Mouse (Mus musculus) forebrain, embryonic 11.5 days (tissue): Measurements from ENCODE around the gene Ttll11. TPM values are rescaled to one million over a fixed set of nuclear protein-coding genes. Genes with fewer than 3 reads are reported as not detected.

Source experiments
- ATAC-seq: fragments of 200-750 bp; cut with Nextera tagmentation; replicated peaks from 2 replicates; pipeline ENCODE4 v1.8.0; 2017; ENCODE audit warnings: moderate TSS enrichment; ENCODE audit not compliant: low FRiP score
- DNase-seq: peaks from one replicate; pipeline ENCODE4 v3.0.0-alpha.2; 2017; ENCODE audit warnings: low spot score
- H3K27ac ChIP-seq: fragments of 300-500 bp; sonication (generic); 2 replicates; pipeline ENCODE4 v1.5.1; 2014; ENCODE audit warnings: low read depth, low read length
- H3K27me3 ChIP-seq: fragments of 300-500 bp; sonication (generic); 2 replicates; pipeline ENCODE4 v1.6.1; 2014; ENCODE audit warnings: mild to moderate bottlenecking, low read length, mixed read lengths; ENCODE audit not compliant: control insufficient read depth, insufficient read depth
- H3K36me3 ChIP-seq: fragments of 300-500 bp; sonication (generic); 2 replicates; pipeline ENCODE4 v1.6.1; 2014; ENCODE audit warnings: mild to moderate bottlenecking, low read length, moderate library complexity, mixed read lengths; ENCODE audit not compliant: control insufficient read depth, insufficient read depth
- H3K4me1 ChIP-seq: fragments of 300-500 bp; sonication (generic); replicated peaks from 2 replicates; pipeline ENCODE4 v1.6.1; 2014; ENCODE audit warnings: low read length, mixed read lengths; ENCODE audit not compliant: control insufficient read depth, insufficient read depth
- H3K4me2 ChIP-seq: fragments of 300-500 bp; sonication (generic); 2 replicates; pipeline ENCODE4 v1.6.1; 2014; ENCODE audit warnings: low read depth, mild to moderate bottlenecking, low read length, moderate library complexity, mixed read lengths; ENCODE audit not compliant: severe bottlenecking
- H3K4me3 ChIP-seq: fragments of 300-500 bp; sonication (generic); 2 replicates; pipeline ENCODE4 v1.5.1; 2014; ENCODE audit warnings: low read depth, low read length
- H3K9ac ChIP-seq: fragments of 300-500 bp; sonication (generic); 2 replicates; pipeline ENCODE4 v1.6.1; 2014; ENCODE audit warnings: low read length
- H3K9me3 ChIP-seq: fragments of 300-500 bp; sonication (generic); 2 replicates; pipeline ENCODE4 v1.6.1; 2016; ENCODE audit warnings: low read length, mixed read lengths; ENCODE audit not compliant: control insufficient read depth
- WGBS: fragments of 180-500 bp; shearing (Covaris S2); extraction: QIAGEN DNeasy Blood & Tissue Kit; methylation state at CpG from one replicate; pipeline ENCODE4 v1.1.7; 2014; 5-methylcytosine and 5-hydroxymethylcytosine counted together
- polyA plus RNA-seq: library from polyadenylated mRNA; unstranded; fragments of >200 nt; fragmentation: Nextera tagmentation; extraction: Ambion mirVana; gene quantifications from 2 replicates; pipeline ENCODE4 v1.2.1, GENCODE M21; 2014

Gene Ttll11
- polyA plus RNA-seq, 1 experiment from 2014 or later, result 2.3 TPM

GRCm38 (mm10) chr2:35838751-35839479 is 140.8 kb downstream of the Ttll11 start:
- Histone ChIP-seq H3K4me1 (peaks cover 6% of the 10 kb centered on the region; the same call in 1 of the 2 replicates), H3K9me3 (peaks cover 9% of the 10 kb centered on the region; the same call in 1 of the 2 replicates), H3K27me3 (no peaks in the 10 kb centered on the region), H3K4me3 (no peak overlapping the region), H3K27ac (no peak overlapping the region), H3K9ac (no peak overlapping the region), H3K36me3 (no peaks in the 10 kb centered on the region), H3K4me2 (no peak overlapping the region)
- DNase-seq (no peak), ATAC-seq (no peak)
- WGBS, result 81% methylated on average over 11 of the region's 11 CpGs

- H3K4me2 ChIP-seq, result no peak overlapping the region
- peaks cover 9% of the 10 kb centered on the region; the same call in 1 of the 2 replicates for H3K9me3 ChIP-seq
- ATAC-seq, result no peak
- DNase-seq, result no peak
- no peak overlapping the region for H3K27ac ChIP-seq
- no peak overlapping the region for H3K9ac ChIP-seq
- H3K36me3 ChIP-seq, result no peaks in the 10 kb centered on the region
- no peak overlapping the region for H3K4me3 ChIP-seq
- no peaks in the 10 kb centered on the region for H3K27me3 ChIP-seq
- 96% methylated on average over 10 of the region's 10 CpGs for WGBS
- no peaks in the 10 kb centered on the region for H3K4me1 ChIP-seq
Measured at GRCm38 (mm10) chr2:35834198-35834913, 145.4 kb downstream of the Ttll11 start.

GRCm38 (mm10) chr2:35833546-35833945 is 146.2 kb downstream of the Ttll11 start:
- H3K36me3 ChIP-seq, result no peaks in the 10 kb centered on the region
- H3K4me3 ChIP-seq, result no peak overlapping the region
- DNase-seq (no peak), ATAC-seq (no peak)
- 78% methylated on average over 6 of the region's 6 CpGs for WGBS
- H3K27me3 ChIP-seq, result no peaks in the 10 kb centered on the region
- no peak overlapping the region for H3K27ac ChIP-seq
- no peak overlapping the region for H3K4me2 ChIP-seq
- H3K4me1 ChIP-seq, result no peaks in the 10 kb centered on the region
- H3K9me3 ChIP-seq, result peaks cover 9% of the 10 kb centered on the region; the same call in 1 of the 2 replicates
- no peak overlapping the region for H3K9ac ChIP-seq

- H3K9me3 ChIP-seq, result peaks cover 9% of the 10 kb centered on the region; the same call in 1 of the 2 replicates
- no peak for ATAC-seq
- no peak overlapping the region for H3K4me2 ChIP-seq
- H3K9ac ChIP-seq, result no peak overlapping the region
- WGBS, result 70% methylated on average over 11 of the region's 11 CpGs
- no peaks in the 10 kb centered on the region for H3K36me3 ChIP-seq
- H3K4me3 ChIP-seq, result no peak overlapping the region
- H3K4me1 ChIP-seq, result no peaks in the 10 kb centered on the region
- H3K27me3 ChIP-seq, result no peaks in the 10 kb centered on the region
- DNase-seq, result no peak
- H3K27ac ChIP-seq, result no peak overlapping the region
Measured at GRCm38 (mm10) chr2:35832742-35833425, 146.8 kb downstream of the Ttll11 start.

- WGBS, result 85% methylated on average over 10 of the region's 10 CpGs
- H3K9ac ChIP-seq, result no peak overlapping the region
- H3K36me3 ChIP-seq, result no peaks in the 10 kb centered on the region
- H3K27me3 ChIP-seq, result no peaks in the 10 kb centered on the region
- H3K4me1 ChIP-seq, result no peaks in the 10 kb centered on the region
- H3K27ac ChIP-seq, result no peak overlapping the region
- no peak overlapping the region for H3K4me3 ChIP-seq
- ATAC-seq (no peak), DNase-seq (no peak)
- peaks cover 5% of the 10 kb centered on the region; the same call in 1 of the 2 replicates for H3K9me3 ChIP-seq
- no peak overlapping the region for H3K4me2 ChIP-seq
Measured at GRCm38 (mm10) chr2:35831904-35832581, 147.7 kb downstream of the Ttll11 start.

GRCm38 (mm10) chr2:35830966-35831903 is 148.5 kb downstream of the Ttll11 start:
- Histone ChIP-seq H3K36me3 (no peaks in the 10 kb centered on the region), H3K9ac (no peak overlapping the region), H3K27me3 (no peaks in the 10 kb centered on the region), H3K4me3 (no peak overlapping the region), H3K4me2 (no peak overlapping the region), H3K27ac (no peak overlapping the region), H3K4me1 (no peaks in the 10 kb centered on the region), H3K9me3 (no peaks in the 10 kb centered on the region)
- 79% methylated on average over 6 of the region's 6 CpGs for WGBS
- ATAC-seq (no peak), DNase-seq (no peak)

GRCm38 (mm10) chr2:35829136-35829535 is 150.6 kb downstream of the Ttll11 start:
- no peaks in the 10 kb centered on the region for H3K4me1 ChIP-seq
- H3K27ac ChIP-seq, result no peak overlapping the region
- no peaks in the 10 kb centered on the region for H3K27me3 ChIP-seq
- 91% methylated on average over 4 of the region's 4 CpGs for WGBS
- no peaks in the 10 kb centered on the region for H3K9me3 ChIP-seq
- no peaks in the 10 kb centered on the region for H3K36me3 ChIP-seq
- no peak overlapping the region for H3K4me3 ChIP-seq
- H3K9ac ChIP-seq, result no peak overlapping the region
- DNase-seq, result no peak
- no peak overlapping the region for H3K4me2 ChIP-seq
- ATAC-seq, result no peak
